Mouse (Mus musculus): Measurements from ENCODE around the gene Use1.

GRCm38 (mm10) chr8:71404951-71405351 lies 38.3 kb downstream of the Use1 start:
- no peak for TF ChIP-seq POLR2A (IDR thresholded peaks at IDR 0.05; ENCODE audit: control insufficient read depth, extremely low read depth, insufficient read depth, low read length, poor library complexity)
- TF ChIP-seq CTCF (IDR thresholded peaks at IDR 0.05; ENCODE audit: borderline replicate concordance, control insufficient read depth, extremely low read depth, insufficient read depth, low read length, poor library complexity) = no peak

Data from thymus, adult 2 months (tissue).